Mouse (Mus musculus) brown adipose tissue, adult 24 weeks (tissue): Measurements from ENCODE around the gene Tipin. TPM values are rescaled to one million over a fixed set of nuclear protein-coding genes. Genes with fewer than 3 reads are reported as not detected.
A peak's percentile ranks its signal among the peaks of the same experiment; 100 is the strongest.
"Not testable (repeated sequence)": the region's sequence is repeated elsewhere in the genome, so short reads cannot be mapped to it uniquely, and the experiment has no call there.

Experiments used
- H3K27ac ChIP-seq: fragments of 200-500 bp; replicated peaks from 2 replicates; pipeline ENCODE4 v1.5.1; 2012; ENCODE audit warnings: low read depth, mild to moderate bottlenecking, low read length
- H3K4me1 ChIP-seq: fragments of 200-500 bp; 2 replicates; pipeline ENCODE4 v1.6.1; 2012; ENCODE audit warnings: low read length, mixed read lengths; ENCODE audit not compliant: control insufficient read depth, insufficient read depth, insufficient read length
- H3K4me3 ChIP-seq: fragments of 200-500 bp; 2 replicates; pipeline ENCODE4 v1.5.1; 2012; ENCODE audit warnings: low read depth, mild to moderate bottlenecking, low read length, moderate library complexity; ENCODE audit not compliant: insufficient read depth
- polyA plus RNA-seq: library from polyadenylated mRNA; stranded (reverse); fragments of >200 nt; gene quantifications from 2 replicates; pipeline ENCODE4 v1.2.4, GENCODE M21; 2012; ENCODE audit not compliant: missing spikeins, insufficient read depth, insufficient read length

Tipin gene
- polyA plus RNA-seq, 1 experiment, result 19.1 TPM

- no peak overlapping the region for H3K27ac ChIP-seq
- H3K4me1 ChIP-seq, result peaks cover 2% of the 10 kb centered on the region; the same call in 1 of the 2 replicates
- H3K4me3 ChIP-seq, result no peak overlapping the region
These were observed 25.2 kb upstream of the Tipin start for GRCm38 (mm10) chr9:64256204-64256603.

- no peak overlapping the region for H3K4me3 ChIP-seq
- H3K27ac ChIP-seq, result no peak overlapping the region
- no peaks in the 10 kb centered on the region for H3K4me1 ChIP-seq
These were observed 21.5 kb upstream of the Tipin start for GRCm38 (mm10) chr9:64259906-64260305.

DNA sequence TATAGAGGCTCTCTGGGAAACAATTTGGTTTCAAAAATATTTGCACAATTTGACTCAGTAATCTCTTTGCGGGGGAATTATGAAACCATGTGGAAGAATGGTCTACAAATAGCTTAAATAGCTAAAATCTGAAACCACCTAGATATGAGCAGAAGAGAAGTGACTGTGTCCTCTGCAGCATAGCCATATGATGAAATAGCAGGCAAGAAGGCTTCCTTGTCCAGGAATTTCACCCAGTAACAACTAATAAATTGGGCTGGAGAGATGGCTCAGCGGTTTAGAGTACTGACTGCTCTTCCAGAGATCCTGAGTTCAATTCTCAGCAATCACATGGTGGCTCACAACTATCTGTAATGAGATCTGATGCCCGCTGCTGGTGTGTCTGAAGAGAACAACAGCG is 20.4 kb upstream of the Tipin start:
- Histone ChIP-seq H3K4me1 (no peaks in the 10 kb centered on the region), H3K4me3 (no peak overlapping the region), H3K27ac (no peak overlapping the region)

- H3K27ac ChIP-seq, result no peak overlapping the region
- H3K4me3 ChIP-seq, result no peak overlapping the region
These were observed 16.6 kb upstream of the Tipin start for GRCm38 (mm10) chr9:64264813-64265212.

GRCm38 (mm10) chr9:64267231-64267630 is 14.2 kb upstream of the Tipin start:
- Histone ChIP-seq H3K4me3 (no peak overlapping the region), H3K27ac (no peak overlapping the region), H3K4me1 (no peaks in the 10 kb centered on the region)

More at GRCm38 (mm10) chr9:64264813-64265212, 16.6 kb upstream of the Tipin start:
- H3K4me1 ChIP-seq, result no peaks in the 10 kb centered on the region

DNA sequence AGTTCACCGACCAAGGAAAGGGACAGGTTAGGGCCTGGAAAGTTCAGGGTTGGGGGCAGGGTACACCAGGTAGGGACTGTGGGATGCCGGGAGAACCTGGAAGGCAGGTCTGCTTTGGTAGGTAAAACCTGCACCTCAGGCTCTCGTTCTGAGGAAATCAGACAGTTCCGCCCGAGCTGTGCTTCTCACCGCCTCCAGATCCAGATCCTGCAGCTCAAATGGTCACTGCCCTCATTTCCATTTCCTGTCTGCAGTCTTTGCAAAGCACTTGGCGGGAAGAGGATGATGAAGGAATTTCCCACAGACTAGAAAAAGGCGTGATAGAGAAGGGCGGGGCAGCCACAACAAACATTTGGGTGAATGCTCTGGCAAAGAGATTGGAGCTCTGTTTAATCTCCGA is 13.2 kb upstream of the Tipin start:
- no peak overlapping the region for H3K4me3 ChIP-seq
- no peaks in the 10 kb centered on the region for H3K4me1 ChIP-seq
- H3K27ac ChIP-seq, result no peak overlapping the region

DNA sequence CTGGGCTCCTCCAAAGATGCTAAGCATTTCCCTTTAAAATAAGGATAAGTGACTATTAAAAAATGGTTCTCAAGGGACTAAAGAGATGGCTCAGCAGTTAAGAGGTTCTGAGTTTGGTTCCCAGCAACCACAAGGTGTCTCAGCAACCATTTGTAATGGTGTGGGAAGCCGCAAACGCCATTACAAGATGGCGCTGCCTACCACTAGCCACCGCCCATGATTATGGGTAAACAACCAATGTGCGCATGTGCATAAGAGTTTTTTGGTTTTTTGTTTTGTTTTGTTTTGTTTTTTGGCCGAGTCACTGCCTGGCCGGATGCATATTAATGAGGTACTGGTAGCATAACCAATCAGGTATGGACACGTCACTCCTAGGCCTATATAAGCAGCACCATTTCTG is 12.5 kb upstream of the Tipin start:
- H3K27ac ChIP-seq, H3K4me1 ChIP-seq, H3K4me3 ChIP-seq: not testable (repeated sequence)

DNA sequence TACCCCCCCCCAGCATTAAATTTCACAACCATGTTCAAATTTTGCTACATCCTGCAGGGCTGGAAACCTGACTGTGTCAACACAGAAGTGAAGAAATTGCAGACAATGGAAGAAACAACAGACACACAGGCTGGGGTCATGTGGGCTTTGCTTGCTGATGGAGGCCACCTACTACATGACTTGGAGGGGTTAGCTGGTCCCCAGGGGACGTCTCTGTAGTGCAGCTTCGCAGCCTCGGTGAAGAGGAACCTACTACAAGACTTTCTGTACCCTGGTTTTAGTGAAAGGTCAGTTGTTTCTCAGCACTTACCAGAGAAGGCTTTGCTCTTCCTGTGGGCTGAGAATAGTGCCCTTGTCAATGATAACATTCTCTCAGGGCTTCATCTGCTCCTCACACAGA is 10.1 kb upstream of the Tipin start:
- no peak overlapping the region for H3K4me3 ChIP-seq
- no peaks in the 10 kb centered on the region for H3K4me1 ChIP-seq
- no peak overlapping the region for H3K27ac ChIP-seq

DNA sequence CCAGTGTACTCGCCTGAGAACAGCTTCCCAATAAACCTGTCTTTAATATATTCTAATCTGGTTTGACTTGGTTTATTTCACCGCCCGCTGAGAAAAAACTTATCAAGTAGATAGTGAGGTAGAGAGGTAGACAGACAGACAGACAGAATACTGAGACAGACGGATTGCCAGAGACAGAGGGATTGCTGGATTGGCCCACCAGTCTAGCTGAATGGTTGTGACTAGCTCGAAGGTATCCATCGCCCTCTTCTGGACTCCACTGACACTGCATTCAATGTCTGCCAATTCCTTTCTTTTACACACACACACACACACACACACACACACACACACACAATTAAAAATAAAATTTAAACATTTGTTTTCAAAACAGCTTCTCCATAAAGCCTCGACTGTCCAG is 8.8 kb upstream of the Tipin start:
- Histone ChIP-seq H3K4me3 (no peak overlapping the region), H3K27ac (no peak overlapping the region)

DNA sequence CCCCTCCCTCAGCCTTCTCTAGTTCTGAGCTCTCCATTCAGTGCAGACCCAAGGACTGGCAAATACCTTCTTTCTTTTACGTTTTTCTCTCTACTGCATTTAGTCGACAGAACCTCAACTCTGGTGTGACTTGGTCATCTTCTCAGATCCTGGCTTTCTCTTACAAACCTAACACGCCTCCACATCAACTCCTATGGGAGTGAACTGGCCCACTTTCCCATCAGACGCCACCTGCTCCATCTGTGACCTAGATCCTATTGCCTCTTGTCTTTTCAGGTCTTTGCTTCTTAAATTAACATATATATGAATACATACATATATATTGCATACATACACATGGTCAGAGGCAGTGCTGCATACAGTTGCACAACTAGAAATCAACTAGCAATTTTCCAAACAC is 7.6 kb upstream of the Tipin start:
- no peaks in the 10 kb centered on the region for H3K4me1 ChIP-seq
- no peak overlapping the region for H3K4me3 ChIP-seq
- H3K27ac ChIP-seq, result no peak overlapping the region

More for the DNA sequence above, 8.8 kb upstream of the Tipin start:
- no peaks in the 10 kb centered on the region for H3K4me1 ChIP-seq

DNA sequence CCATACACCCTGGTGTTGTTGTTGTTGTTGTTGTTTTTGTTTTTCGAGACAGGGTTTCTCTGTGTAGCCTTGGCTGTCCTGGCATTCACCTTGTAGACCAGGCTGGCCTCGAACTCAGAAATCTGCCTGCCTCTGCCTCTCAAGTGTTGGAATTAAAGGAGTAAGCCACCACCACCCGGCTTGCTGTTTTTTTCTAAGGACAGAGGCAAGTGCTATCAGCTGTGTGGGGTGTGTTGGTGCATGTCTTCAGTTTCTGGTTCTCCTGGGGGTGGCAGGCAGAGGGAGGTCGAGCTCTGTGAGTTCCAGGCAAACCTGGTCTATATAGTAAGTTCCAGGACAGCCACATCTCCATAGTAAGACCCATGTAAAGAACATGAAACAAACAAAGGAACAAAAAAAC is 7.1 kb upstream of the Tipin start:
- Histone ChIP-seq H3K4me3 (no peak overlapping the region), H3K27ac (no peak overlapping the region), H3K4me1 (no peaks in the 10 kb centered on the region)

DNA sequence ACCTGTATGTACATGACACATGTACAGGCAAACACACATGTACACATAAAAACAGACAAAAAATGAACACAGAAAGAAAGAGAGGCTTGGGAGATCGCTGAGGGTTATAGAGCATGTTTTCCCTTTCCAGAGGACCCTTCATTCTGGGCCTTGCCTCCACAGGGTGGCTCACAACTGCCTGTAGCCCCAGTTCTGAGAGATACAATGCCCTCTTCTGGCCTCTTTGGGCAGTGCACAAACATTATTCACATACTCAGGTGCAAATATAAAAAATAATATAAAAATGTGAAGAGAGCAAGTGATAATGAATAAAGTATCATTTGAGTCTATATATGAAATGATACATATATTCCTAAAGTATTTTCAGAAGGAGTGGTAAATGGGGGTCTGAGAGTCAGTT is 6.5 kb upstream of the Tipin start:
- no peaks in the 10 kb centered on the region for H3K4me1 ChIP-seq
- H3K4me3 ChIP-seq, result no peak overlapping the region
- H3K27ac ChIP-seq, result no peak overlapping the region

DNA sequence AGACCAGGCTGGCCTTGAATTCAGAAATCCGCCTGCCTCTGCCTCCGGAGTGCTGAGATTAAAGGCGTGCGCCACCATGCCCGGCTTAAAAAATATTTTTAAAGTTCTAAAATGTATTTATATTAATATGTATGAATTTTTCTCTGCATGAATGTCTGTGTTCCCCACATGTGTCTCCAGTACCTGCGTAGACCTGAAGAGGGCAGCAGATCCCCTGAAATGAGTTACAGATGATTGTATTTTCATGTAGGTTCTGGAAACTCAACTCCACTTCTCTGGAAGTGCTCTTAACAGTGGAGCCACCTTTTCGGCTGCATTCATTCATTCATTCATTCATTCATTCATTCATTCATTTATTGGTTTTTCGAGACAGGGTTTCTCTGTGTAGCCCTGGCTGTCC is 3.7 kb upstream of the Tipin start:
- Histone ChIP-seq H3K4me3 (no peak overlapping the region), H3K4me1 (0 out of 2 replicates have a peak, but pooled peaks cover 2% of the 10 kb centered on the region), H3K27ac (no peak overlapping the region)

DNA sequence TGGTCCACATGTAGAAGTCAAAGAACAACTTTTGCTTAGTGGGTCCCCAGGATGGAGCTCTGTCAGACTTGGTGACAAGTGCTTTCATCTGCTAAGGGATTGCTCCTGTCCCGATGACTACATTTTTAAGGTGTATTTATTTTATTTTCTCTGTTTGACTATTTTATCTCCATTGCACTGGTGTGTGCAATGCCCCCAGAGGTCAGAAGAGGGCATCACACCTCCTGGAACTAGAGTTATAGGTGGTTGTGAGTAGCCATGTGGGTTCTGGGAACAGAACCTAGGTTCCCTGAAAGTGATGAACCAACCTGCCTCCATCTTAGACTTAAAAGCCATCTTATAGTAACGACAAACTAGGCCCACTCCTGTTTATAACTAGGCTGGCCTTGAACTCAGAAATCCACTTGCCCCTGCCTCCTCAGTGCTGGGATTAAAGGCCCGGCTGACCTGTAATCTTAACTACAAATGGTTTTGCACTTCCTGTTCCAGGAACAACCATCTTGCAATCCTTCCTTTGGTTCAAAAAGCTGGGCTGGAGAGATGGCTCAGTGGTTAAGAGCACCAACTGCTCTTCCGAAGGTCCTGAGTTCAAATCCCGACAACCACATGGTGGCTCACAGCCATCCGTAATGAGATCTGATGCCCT is 2.6 kb upstream of the Tipin start:
- H3K4me1 ChIP-seq, result 0 out of 2 replicates have a peak, but pooled peaks cover 2% of the 10 kb centered on the region

DNA sequence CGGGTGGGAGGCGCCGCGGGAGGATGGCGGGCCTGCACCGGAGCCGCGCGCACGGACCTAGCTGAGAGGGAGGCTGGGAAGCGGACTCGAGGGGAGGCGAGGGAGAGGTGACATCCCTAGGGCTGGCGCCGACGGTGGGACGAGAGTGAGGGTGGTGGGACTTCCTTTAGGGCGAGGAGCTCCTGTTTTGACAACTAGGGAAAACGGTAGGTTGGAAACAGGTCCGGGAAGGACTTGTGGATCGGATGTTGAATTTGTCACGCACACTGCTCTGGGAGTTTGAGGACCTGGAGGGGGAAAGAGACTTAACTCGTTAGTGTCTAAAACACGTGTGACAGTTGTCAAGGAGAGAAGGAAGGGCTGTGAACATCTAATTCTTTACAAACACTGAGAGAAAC is 399 bp downstream of the Tipin start:
- Histone ChIP-seq H3K4me1 (0 out of 2 replicates have a peak, but pooled peaks cover 2% of the 10 kb centered on the region), H3K4me3 (peak overlapping the region; percentile 81), H3K27ac (no peak overlapping the region)

More for the DNA sequence above, 2.6 kb upstream of the Tipin start:
- H3K4me3 ChIP-seq, result no peak overlapping the region
- H3K27ac ChIP-seq, result no peak overlapping the region

- H3K4me3 ChIP-seq, result peak overlapping the region; percentile 81
- no peak overlapping the region for H3K27ac ChIP-seq
These were observed 1.1 kb downstream of the Tipin start for GRCm38 (mm10) chr9:64282404-64282987.

More at GRCm38 (mm10) chr9:64282404-64282987, 1.1 kb downstream of the Tipin start:
- 0 out of 2 replicates have a peak, but pooled peaks cover 2% of the 10 kb centered on the region for H3K4me1 ChIP-seq
